Mouse (Mus musculus) skeletal muscle tissue, postnatal 0 days (tissue): ENCODE results near the gene Gm49333. TPM values are rescaled to one million over a fixed set of nuclear protein-coding genes. Genes with fewer than 3 reads are reported as not detected.

Experiments used
- microRNA counts: library from miRNA; unstranded; fragments of <30 nt; microRNA quantifications from one replicate; lab custom pipeline; 2015
- microRNA-seq, 2 experiments: library from miRNA; unstranded; fragments of <30 nt; microRNA quantifications; one replicate each; pipeline ENCODE4; 2016
- polyA plus RNA-seq: library from polyadenylated mRNA; unstranded; fragments of >200 nt; fragmentation: Nextera tagmentation; extraction: Ambion mirVana; gene quantifications from 2 replicates; pipeline ENCODE4 v1.2.1, GENCODE M21; 2015

The Gm49333 gene
- not detected in 2 replicates for polyA plus RNA-seq

GRCm38 (mm10) chr16:20611357-20612227 lies at the start of gene Gm49333, which contains the start of the genes Eef1akmt4 and Alg3:
Gm49333 (plus strand) TSS chr16:20611610.
Eef1akmt4 (plus strand) TSS chr16:20611593.
Alg3 (minus strand) TSS chr16:20611735.

GRCm38 (mm10) chr16:20589366-20589938 lies 22.0 kb upstream of the Gm49333 start, which contains the start of gene Vwa5b2:
Vwa5b2 (plus strand) TSS chr16:20589471.

GRCm38 (mm10) chr16:20621191-20621990 lies 10.0 kb downstream of the Gm49333 start, which contains the start of gene Camk2n2:
Camk2n2 (minus strand) TSS chr16:20621287.

DNA sequence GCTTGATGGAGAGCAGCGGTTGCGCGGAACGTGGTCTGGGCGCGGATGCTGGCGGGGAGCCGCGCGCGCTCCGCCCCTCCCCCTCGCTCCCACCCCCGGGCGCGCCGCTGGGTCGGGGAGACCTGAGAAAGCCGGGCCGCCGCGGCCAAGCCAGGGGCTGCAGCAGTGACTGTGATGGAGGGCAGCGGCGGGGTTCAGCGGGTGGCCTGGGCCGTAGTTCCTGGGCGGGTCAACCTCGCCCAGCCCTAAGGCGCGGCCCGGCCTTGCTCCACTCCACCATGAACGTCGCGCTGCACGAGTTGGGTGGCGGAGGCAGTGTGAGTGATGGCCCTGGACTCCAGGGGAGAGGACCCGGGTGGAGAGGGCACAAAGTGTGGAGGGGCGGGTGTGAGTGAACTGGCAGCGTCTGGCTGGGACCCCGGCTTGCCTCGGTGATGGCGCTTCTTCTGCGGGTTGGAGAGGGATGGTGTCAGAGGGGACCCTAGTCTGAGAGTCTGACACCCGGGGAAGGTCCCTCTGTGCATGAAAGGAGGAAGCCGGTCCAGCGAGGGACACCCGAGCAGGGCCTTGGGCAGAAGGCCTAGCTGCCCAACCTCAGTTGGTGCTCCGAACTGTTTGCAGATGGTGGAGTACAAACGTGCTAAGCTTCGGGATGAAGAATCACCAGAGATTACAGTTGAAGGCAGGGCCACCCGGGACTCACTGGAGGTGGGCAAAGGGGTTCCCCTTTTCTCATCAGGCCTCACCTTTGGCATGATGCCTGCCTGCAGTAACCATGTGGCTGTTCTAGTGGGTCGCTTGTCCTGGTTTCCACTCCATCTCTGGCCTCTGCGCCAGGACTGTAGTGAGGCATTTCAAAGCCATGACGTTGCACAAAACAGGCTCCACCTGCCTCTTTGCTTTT lies 18.6 kb downstream of the Gm49333 start, which contains the start of gene Ece2:
Gene Ece2 (plus strand): TSS at position 98 of the 904 bp plus-strand sequence.

GRCm38 (mm10) chr16:20651076-20651946 lies 39.9 kb downstream of the Gm49333 start, which contains the start of gene Psmd2:
Psmd2 (plus strand) TSS chr16:20651652.

GRCm38 (mm10) chr16:20668013-20668412 lies 56.6 kb downstream of the Gm49333 start, which contains the start of gene Eif4g1:
Eif4g1 (plus strand) TSS chr16:20668313.

GRCm38 (mm10) chr16:20693111-20693701 lies 81.8 kb downstream of the Gm49333 start, which contains the start of gene Fam131a:
Fam131a (plus strand) TSS chr16:20693241.

MicroRNAs within 50 kb of the gene (microRNA counts, 519-probe panel; counts per million panel counts)
- 2,439 counts per million, percentile 68 among the panel's probes with 10 or more counts for microRNA mmu-miR-1224 (lab: Ali Mortazavi, UCI)

Small RNAs within 50 kb of the gene (microRNA-seq; reads per million reads assigned to microRNA genes)
- 0.61 to 0.64 reads per million in 2 experiments for gene Mir1224

Other genes with a start within 250 kb of the Gm49333 start
- gene Abcc5, start 185.2 kb upstream of the Gm49333 start, polyA plus RNA-seq: 28.1 and 28.5 TPM in 2 replicates
- gene Eif2b5, start 112.8 kb upstream of the Gm49333 start, polyA plus RNA-seq: 53.9 and 55.8 TPM in 2 replicates
- 12.8 and 13.1 TPM in 2 replicates for gene Dvl3, start 94.6 kb upstream of the Gm49333 start, polyA plus RNA-seq
- gene Ap2m1, start 76.1 kb upstream of the Gm49333 start, polyA plus RNA-seq: 301 and 348 TPM in 2 replicates
- 48.5 and 53.1 TPM in 2 replicates for gene Abcf3, start 63.0 kb upstream of the Gm49333 start, polyA plus RNA-seq
- gene Vwa5b2, start 22.1 kb upstream of the Gm49333 start, polyA plus RNA-seq: 0.16 and 0.21 TPM in 2 replicates
- 13.6 and 14.7 TPM in 2 replicates for gene Eef1akmt4, start within 50 bp of the Gm49333 start, polyA plus RNA-seq
- gene Alg3, start 125 bp downstream of the Gm49333 start, polyA plus RNA-seq: 14.1 and 15.4 TPM in 2 replicates
- gene Camk2n2, start 9.7 kb downstream of the Gm49333 start, polyA plus RNA-seq: 0.26 and 0.69 TPM in 2 replicates
- gene Ece2, start 18.2 kb downstream of the Gm49333 start, polyA plus RNA-seq: 0.35 and 0.40 TPM in 2 replicates
- gene Psmd2, start 40.0 kb downstream of the Gm49333 start, polyA plus RNA-seq: 177 and 191 TPM in 2 replicates
- gene Eif4g1, start 56.7 kb downstream of the Gm49333 start, polyA plus RNA-seq: 87.6 and 96.4 TPM in 2 replicates
- gene Fam131a, start 81.6 kb downstream of the Gm49333 start, polyA plus RNA-seq: 49.8 and 52.6 TPM in 2 replicates
- gene Polr2h, start 106.1 kb downstream of the Gm49333 start, polyA plus RNA-seq: 42.0 and 46.2 TPM in 2 replicates
- 2.1 and 2.7 TPM in 2 replicates for gene Clcn2, start 106.1 kb downstream of the Gm49333 start, polyA plus RNA-seq
- 4.6 and 5.1 TPM in 2 replicates for gene Chrd, start 121.5 kb downstream of the Gm49333 start, polyA plus RNA-seq
- 0.77 and 0.82 TPM in 2 replicates for gene Thpo, start 122.9 kb downstream of the Gm49333 start, polyA plus RNA-seq